Mouse (Mus musculus): ENCODE measurements around the gene Aqp3.
"Not testable (repeated sequence)": the region's sequence is repeated elsewhere in the genome, so short reads cannot be mapped to it uniquely, and the experiment has no call there.

The Aqp3 gene

DNA sequence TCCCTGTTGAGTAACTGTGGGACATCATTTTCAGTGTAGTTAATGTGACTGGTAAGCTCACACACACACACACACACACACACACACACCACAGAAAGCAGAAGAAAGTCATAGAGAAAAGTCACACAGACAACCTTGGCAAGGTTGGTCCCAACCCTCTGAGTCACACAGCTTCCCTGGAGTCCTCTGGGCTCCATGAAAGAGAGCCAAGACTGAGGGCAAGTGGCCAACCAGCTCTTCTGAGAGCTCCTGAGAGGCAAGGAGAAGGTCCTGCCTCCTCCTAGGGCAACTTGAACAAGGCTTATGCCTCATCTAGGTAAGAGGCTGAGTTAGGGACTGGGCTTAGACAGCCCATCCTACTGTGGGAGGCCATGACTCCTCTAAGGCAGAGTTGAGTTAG, 4.9 kb upstream of the Aqp3 start:
- DNase-seq, result no peak

DNA sequence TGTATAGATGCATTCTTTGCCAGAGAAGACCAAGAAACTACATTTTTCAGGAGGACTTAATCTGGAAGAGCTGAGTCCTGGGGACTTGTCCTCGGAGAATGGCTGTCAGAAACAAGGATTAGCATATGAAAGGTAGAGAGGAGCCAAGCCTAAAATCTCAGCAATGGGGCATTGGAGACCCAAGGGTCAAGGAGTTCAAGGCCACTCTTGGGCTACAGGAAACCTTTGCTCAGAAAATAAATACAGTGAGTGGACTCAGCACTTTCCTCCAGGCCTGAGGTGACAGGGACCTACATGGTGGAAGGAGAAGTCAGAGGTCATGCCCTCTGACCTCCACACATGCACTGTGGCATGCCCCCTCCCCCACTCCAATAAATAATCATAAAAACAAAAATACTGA, 3.0 kb upstream of the Aqp3 start:
- no peak for DNase-seq

GRCm38 (mm10) chr4:41098577-41098951, 581 bp upstream of the Aqp3 start:
- DNase-seq, result no peak

- no peak for DNase-seq
Observed at GRCm38 (mm10) chr4:41097381-41097780, 602 bp downstream of the Aqp3 start.

DNA sequence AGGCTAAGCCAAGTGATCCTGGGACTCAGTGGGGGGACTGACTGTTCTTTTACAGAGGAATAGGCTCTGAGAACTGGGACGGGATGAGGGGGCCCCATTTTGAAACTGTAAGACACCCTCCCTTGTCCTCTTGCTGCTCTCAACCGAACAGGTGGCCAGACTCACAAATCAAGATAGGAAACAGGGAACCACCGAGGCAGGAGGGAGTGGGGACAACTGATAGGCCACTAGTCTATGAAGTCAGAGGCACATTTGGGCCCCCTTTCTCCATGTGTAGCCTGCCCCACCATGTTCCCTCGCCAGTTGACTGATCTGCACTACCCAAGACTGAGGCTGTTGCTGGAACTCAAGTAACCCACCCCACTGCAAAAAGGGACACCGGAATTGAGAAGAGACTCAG, 1.2 kb downstream of the Aqp3 start:
- no peak for DNase-seq

GRCm38 (mm10) chr4:41096169-41096568, 1.8 kb downstream of the Aqp3 start:
- no peak for DNase-seq

- DNase-seq, result no peak
Observed at GRCm38 (mm10) chr4:41094361-41094760, 3.6 kb downstream of the Aqp3 start.

DNA sequence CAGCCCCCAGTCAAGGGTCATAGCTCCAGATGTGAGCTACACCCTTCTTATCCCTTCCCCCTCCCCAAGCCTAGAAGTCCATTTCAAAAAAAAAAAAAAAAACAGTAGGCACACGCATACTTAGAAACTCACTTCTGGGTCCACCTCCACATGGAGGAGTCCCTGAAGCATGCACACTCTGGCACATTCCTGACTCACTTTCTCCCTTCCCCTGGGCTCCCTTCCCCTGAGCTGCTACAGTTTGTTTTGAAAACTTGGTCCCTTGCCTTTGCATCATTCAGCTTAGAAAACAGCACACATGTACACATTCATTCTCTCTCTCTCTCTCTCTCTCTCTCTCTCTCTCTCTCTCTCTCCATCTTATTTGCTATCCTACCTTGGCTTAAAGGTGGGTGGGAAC, 5.0 kb downstream of the Aqp3 start:
- no peak for DNase-seq

GRCm38 (mm10) chr4:41091391-41091790, 6.6 kb downstream of the Aqp3 start:
- DNase-seq, result no peak

GRCm38 (mm10) chr4:41089705-41090104, 8.3 kb downstream of the Aqp3 start:
- no peak for DNase-seq

DNA sequence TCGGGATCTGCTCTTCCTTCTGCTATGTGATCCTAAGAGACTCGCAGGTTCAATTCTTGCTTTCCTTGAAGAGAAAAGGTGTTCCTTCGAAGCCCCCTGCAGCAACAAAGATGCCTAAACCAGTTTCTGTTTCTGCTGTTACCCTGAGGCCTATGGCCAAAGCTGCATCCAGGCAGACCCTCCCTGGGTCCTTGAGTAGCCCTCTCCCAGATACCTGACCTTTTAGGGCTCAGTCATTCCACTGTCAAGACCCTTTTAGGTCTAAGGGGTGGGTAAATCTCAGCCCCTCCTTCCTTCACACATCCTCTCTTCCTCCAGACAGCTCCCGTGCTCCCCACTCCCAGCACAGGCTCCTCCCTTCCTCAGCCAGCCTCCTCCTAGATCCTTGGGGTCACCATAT, 8.8 kb downstream of the Aqp3 start:
- DNase-seq, result no peak

DNA sequence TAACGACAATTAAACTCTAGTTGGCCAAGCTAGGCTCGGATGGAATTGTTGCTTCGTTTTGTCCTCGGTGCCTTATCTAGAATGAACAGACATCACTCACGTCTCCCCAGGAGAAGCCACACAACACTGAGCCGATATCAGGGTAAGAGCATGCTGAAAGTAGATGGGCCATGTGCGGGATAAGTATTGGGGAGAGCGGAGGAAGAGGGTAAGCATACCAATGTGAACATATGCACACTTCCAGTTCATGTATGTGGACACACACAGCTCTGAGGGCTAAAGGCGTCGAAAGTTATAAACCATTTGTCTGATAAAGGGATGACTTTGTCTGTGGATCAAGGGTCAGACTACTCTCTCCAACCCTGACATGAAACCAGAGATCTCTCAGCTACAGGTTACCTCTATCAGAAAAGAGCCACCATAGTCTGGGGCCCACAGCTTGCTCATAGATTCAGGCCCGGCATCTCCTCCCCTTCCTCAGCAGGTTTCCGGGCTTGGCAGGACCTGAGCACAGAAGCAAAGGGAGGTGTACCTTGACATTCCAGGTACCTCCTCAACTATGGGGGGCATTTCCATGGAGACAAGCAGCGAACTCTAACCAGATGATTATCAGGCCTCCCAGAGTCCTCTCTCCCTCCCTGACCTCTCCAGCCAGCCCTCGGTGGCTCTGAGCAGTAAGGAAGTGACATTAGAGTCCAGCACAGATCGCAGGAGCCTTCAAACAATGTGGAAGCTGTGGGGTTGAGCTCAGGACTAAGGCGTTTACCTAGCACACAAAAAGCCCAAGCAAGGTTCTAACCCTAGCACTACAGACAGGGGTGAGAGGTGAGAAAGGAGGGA, 10.3 kb downstream of the Aqp3 start:
- no peak for DNase-seq

GRCm38 (mm10) chr4:41086947-41087346, 11.0 kb downstream of the Aqp3 start:
- no peak for DNase-seq

DNA sequence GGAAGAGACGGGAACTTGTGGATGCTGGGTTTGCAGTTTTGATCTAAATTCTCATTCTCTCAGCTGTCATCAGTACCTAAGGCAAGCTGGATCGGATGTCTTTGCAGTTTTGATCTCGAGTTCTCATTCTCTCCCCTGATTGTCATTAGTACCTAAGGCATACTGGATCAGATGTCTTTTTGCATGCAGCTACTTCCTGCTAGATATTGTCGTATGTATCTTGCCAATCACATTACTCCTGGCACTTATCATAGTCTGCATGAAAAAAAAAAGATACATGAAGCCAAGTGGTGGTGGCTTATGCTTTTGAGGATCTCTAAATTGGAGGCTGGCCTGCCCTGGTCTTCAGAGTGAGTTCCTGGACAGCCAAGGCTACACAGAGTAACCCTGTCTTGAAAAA, 13.2 kb downstream of the Aqp3 start:
- no peak for DNase-seq

DNA sequence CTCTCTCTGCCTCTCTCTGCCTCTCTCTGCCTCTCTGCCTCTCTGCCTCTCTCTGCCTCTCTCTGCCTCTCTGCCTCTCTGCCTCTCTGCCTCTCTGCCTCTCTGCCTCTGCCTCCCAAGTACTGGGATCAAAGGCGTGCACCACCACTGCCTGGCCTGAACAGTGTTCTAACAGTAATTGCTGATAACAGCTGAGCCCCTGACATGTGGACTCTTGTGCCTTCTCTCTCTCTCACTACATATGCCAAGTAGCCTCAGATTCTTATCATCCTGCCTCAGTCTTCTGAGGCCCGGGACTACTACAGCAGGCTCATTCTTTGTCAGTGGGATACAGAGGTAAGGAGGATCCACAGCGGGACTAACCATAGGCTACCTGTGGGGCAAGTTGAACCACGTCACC, 15.2 kb downstream of the Aqp3 start:
- not testable (repeated sequence) for DNase-seq

GRCm38 (mm10) chr4:41081733-41082132, 16.2 kb downstream of the Aqp3 start:
- DNase-seq, result no peak

DNA sequence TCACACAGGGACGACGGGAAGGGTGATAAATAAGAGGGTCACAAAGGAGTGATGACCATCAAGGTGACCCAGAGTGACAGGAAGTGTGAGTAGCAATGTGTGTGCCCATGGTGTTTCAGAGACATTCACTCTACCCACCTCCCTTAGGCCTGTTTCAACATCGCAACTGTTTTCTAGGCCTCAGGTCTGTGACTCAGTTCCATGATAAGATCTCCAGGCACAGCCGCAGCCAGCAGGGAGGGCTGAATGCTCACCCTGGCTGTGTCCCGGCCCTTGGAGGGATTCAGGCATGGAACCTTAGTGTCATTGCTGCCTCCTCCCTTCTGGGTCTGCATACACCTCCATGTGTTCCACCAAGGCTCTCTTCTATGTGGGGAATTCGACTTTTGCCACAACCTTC, 19.3 kb downstream of the Aqp3 start:
- no peak for DNase-seq

DNA sequence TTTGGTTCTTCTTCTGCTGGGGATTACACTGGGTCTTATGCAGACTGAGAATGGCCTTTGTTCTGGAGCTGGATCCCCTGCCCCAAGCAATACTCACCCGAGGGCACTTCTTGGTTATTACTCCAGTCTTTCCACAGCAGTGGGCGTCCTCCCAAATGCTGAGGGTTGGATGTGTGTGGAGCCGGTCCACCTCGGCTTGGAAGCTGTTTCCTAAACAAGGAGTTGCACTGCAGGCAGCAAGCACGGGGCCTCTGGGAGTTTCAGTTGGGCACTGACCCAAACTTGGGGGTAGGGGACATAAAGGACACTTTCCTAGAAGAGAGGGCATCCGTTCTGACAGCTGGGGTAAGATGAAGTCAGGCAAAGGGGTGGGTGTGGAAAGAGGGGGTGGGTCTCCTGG, 23.5 kb downstream of the Aqp3 start:
- DNase-seq, result no peak

- no peak for DNase-seq
Observed at GRCm38 (mm10) chr4:41073008-41073817, 24.8 kb downstream of the Aqp3 start.

DNA sequence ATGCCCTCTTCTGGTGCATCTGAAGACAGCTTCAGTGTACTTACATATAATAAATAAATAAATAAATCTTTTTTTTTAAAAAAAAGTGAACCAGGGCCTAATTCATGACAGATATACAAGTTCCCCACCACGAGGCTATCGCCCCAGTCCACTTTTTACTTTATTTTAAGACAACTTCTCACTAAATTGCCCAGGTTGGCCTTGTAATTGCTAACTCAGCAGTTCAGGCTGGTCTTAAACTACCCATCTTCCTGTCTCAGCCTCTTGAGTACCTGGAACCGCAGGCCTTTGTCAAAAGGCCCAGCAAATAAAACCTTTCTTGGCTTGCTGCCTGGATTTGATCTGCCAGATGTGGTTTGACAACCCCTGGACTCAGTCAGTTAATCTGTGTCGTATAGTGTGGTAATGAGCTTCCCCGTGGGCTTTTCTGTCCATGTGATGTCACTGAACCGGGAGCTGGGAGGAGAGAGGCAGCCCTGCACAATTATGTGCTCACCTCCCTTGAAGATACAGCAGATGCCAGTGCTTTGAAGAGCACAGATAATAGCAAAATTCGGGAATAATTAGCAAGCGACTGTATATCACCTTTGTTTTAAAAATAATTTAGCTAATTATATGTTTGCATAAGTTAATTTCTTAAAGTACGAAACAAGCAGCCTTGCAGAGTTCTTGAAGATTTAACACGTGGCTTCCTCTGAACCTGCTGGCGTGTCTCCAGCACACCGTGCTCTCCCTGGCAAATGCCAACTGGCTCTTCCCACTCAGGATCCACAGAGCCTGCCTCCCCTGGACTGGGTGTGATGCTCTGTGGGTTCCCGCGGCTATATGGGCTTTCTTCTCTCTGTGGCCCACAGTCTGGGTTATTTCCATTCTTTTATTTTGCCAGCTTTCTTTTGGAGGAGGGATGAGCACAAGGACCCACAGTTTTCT, 26.2 kb downstream of the Aqp3 start:
- peak; percentile 46 to 60 for DNase-seq

DNA sequence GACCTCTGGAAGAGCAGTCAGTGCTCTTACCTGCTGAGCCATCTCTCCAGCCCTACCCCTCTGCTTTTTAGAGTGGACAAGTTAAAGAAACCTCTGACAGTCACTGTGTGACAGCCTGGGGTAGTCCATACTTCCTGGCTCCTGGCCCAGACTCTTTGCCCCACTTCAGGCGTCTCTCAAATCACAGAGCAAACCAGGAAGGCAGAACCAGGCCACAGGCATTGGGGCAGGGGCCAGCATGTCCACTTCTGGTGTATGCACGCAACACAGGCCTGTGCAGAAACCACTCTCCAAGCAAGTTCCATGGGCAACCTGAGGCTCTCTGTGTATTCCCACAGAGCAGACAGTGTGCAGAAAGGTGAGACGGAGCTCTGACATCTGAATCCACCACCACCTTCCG, 32.8 kb downstream of the Aqp3 start:
- no peak for DNase-seq

GRCm38 (mm10) chr4:41063894-41064673, 33.9 kb downstream of the Aqp3 start:
- DNase-seq, result peak in 1 of 2 experiments; percentile 14
